Mouse (Mus musculus) adrenal gland, adult (tissue): ENCODE results near the gene Rtn4rl1.

ENCODE experiments used
- DNase-seq, 2 experiments: peaks; one replicate each; pipeline ENCODE4 v3.0.0; 2022 to 2023; ENCODE audit warnings: low spot score in 1 of 2; ENCODE audit not compliant: inconsistent age in 2 of 2

Rtn4rl1 gene

DNA sequence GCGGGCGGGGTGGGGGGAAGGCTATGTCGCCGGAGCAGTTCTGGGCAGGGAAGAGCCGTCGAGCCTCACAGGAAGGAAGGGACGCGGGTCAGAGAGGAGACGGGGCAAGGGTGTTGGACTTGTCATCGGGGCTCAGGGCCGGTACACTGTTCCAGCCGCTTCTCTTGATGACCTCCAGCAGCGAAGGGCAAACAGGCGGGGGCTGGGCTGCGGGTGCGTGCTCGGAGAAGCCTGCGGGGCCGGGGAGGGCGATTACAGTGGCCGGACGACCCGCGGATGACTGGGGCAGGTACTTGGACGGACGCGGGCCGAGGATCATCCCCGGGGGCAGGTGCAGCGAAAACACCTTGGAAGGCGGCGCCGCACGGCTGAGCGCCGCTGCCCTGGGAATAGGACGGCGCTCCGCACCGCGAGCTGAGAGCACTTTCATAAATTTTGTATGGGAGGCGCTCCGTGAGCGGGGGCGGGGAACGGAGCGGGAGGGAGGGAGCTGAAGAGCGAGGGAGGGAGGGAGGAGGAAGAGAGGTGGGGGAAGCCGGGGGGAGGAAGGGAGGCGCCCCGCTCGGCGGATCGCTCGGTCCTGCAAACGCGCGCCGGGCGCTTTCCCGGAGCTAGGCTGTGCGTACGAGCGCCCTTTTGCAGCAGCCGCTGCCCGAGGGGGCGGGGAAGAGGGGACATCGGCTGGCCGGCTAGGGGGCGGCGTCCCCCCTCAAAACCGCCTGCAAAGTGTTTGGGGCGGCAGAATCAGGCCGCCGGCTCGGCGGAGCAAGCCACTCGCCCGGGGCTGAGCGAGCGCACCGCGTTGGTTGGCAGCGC is at the start of gene Rtn4rl1:
Rtn4rl1 (plus strand) TSS at position 528 of the 816 bp plus-strand sequence.
- peak; percentile 91 to 96 for DNase-seq

- DNase-seq, result no peak
These were observed 47.7 kb upstream of the Rtn4rl1 start for GRCm38 (mm10) chr11:75145841-75146240.

DNA sequence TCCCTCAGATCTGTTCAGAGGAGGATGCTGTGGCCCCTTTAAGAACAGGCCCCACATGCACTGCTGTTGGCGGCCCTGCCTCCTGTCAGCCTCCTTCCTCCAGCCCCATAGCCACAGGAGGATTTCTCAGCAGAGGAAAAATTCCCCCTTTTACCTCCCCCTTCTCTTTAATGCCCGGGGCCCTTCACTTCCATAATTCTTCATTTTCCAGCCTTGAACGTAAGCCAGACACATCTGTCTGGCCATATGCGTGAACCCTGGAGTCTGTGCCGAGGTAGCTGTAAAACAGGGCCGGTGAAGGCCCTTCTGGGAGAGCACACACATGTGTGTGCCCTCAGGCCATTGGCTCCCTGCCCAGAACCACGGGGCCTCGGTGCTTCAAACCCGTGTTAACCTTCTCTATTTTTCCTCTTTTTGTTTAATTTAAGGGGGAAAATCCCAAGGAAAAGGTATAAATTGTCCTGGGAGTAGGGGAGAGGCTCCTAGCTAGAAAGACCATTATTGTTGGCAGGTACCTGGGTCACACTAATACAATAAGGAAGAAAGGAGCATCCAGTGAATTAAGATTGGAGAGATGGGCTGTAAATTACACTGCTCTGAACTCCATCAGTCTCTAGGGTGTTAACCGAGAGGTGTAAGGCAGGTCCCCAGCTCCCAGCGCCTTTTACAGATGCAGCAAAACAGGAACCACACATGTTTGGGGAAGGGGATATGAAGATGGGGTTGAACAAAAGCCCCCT is 46.3 kb upstream of the Rtn4rl1 start:
- peak; percentile 50 to 74 for DNase-seq

DNA sequence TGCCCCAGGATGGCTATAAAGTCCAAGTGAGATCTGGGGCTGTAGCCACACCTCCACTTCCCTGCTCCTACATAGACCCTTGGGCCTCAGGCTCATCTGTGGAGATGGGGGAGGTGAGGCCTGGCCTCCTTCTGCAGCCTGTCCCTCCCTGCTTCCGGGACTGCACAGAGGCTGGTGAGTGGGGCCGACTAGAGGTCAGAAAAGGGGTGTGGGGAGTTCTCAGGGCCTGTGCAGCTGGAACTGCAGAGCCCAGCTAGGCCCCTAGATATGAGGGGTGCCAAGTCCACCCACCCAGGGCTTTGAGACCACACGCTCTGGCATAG is 45.8 kb upstream of the Rtn4rl1 start:
- DNase-seq, result peak; percentile 19 to 49

DNA sequence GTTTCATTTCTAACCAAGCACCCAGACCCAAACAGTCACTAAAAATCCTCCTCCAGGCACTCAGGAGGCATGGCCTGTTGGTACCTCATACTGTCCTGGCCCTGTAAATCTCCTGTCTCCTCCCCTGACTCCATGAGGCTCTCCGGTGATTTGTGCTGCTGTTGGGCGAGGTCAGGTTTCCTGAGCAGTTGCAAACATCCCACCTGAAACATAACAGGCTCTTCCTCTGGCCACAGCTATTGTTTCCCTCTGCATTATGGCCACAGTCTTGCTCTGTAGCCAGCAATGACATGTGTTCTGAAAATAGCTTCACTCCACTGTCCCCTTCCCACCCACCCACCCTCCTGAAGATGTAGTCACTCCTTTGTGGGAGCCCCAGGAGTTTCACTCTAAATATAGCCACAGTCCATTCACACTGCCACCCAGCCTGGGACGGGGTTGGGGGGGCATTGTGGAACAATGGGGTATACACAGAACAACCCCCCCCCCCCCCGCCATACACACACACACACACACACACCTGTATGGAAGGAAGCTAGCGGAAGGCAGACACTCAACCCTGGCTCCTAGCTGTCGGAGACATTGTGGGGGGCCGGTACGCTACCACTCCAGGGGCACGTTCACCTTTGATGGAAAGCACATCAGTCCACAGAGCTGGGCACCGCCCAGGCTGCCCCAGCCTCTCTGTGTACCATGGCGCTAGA is 45.1 kb upstream of the Rtn4rl1 start:
- DNase-seq, result no peak

DNA sequence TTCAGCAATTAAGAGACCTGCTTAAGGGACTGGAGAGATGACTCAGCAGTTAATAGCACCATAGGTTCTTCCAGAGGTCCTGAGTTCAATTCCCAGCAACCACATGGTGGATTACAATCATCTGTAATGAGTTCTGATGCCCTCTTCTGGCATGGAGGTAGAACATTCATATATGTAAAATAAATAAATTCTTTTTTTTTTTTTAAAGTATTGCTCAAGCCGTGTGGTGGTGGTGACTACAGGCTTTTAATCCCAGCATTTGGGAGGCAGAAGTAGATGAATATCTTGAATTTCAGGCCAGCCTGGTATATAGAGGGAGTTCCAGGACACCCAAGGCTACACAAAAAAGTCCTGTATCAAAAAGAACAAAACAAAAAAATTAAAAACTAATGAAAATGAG is 43.2 kb upstream of the Rtn4rl1 start:
- DNase-seq, result no peak

- DNase-seq, result peak; percentile 50 to 70
These were observed 40.7 kb upstream of the Rtn4rl1 start for GRCm38 (mm10) chr11:75152603-75153557.

DNA sequence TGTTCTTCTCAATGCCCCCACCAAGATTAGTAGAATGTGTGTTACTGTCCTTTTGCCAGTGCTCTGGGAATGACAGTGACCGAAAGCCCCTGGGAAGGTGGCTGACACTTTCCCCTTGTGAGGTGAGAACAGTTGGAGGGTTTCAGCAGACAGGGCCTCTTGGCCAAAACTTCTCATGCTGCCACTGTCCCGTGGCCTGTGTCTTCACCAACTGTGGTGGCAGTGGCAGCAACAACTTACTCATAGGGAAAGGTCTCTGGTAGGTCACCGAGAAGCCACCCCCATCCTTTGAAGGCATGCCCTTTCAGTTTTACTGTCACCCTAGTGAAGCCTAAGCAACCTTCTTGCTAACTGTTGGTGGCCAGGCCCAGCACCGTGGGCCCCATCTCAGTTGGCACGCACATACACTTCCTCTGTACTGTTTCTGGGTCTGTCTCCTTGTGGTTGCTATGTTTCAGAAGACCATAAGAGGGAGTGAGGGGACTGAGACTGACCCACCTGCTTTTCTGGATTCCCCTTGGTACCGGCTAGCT is 39.5 kb upstream of the Rtn4rl1 start:
- peak in 1 of 2 experiments; percentile 11 for DNase-seq

DNA sequence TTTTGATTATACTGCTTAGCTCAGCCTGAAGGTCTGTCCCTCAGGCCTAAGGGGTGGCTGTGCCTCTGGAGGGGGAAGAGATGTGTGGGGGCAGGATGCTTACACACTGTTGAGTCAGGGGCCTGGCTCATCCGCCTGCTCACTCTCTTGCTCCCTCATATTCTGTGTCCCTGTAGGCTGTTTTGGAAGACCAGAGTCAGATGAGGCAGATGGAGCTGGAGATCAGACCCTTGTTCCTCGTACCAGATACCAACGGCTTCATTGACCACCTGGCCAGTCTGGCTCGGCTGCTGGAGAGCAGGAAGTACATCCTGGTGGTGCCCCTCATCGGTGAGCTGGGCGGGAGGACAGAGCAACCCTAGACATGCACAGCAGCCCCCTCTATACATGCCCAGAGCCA is 37.6 kb upstream of the Rtn4rl1 start:
- no peak for DNase-seq

- no peak for DNase-seq
These were observed 37.2 kb upstream of the Rtn4rl1 start for GRCm38 (mm10) chr11:75156416-75156815.

DNA sequence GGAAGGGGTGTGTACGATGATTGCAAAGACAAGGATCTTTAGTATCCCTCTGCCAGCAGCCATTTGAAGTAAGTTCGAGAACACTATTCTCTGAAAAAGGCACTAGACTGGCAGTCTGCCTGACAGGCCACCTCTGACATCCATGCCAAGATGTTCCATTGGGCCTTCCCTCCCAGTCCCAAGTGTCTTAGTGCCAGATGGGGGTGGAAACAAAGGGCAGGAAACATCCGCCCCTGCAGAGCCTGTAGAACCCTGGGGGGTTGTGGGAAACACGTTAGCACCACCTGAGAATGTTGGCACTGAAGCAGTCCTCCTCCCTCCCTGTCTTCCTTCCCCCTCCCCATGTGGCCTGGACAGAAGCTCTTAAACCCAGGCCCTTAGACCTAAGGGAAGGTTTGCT is 36.5 kb upstream of the Rtn4rl1 start:
- DNase-seq, result peak in 1 of 2 experiments; percentile 20

DNA sequence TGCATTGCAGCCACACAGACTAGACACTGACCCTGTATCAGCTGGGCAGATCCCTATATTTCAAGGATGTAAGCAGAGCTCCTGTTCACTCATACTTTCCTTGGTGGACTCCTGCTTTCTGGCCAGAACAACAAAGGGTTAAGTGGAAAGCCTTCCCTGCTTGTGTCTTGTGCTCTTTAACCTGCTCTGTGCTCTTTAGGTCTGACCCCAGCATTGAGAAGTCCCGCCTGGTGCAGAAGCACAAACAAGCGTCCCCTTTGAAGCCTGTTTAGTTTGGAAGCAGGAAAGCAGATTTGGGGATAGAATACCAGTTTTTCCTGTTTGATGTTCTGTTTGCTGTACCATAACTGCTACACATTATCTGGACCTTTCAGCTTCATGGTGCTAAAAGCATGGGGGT is 35.7 kb upstream of the Rtn4rl1 start:
- DNase-seq, result peak in 1 of 2 experiments; percentile 6

- peak; percentile 9 to 74 for DNase-seq
These were observed 35.2 kb upstream of the Rtn4rl1 start for GRCm38 (mm10) chr11:75158432-75158831.

GRCm38 (mm10) chr11:75159564-75159963 is 34.0 kb upstream of the Rtn4rl1 start:
- peak; percentile 45 to 76 for DNase-seq

GRCm38 (mm10) chr11:75160954-75161353 is 32.6 kb upstream of the Rtn4rl1 start:
- no peak for DNase-seq

GRCm38 (mm10) chr11:75161417-75162008 is 32.1 kb upstream of the Rtn4rl1 start:
- no peak for DNase-seq

DNA sequence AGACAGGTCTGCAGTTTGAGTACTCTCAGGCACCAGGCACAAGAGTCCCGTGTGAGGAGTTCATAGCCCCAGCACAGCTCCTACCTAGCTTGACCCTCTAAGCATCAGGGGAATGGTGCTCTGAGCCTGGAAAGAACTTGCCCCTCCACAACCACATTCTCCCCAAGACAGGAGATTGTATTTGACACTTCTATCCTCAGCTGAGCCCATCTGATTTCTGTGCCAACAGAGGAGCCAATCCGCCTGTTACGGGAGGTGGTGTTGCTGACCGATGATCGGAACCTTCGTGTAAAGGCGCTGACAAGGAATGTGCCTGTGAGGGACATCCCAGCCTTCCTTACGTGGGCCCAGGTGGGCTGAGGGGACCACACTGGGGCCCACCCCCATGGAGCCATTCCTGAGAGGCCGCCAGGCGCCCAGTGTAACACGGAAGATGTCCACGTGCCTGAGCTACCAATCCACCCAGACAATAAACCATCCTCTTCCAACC is 30.9 kb upstream of the Rtn4rl1 start:
- no peak for DNase-seq

- no peak for DNase-seq
These were observed 30.2 kb upstream of the Rtn4rl1 start for GRCm38 (mm10) chr11:75163379-75163778.

DNA sequence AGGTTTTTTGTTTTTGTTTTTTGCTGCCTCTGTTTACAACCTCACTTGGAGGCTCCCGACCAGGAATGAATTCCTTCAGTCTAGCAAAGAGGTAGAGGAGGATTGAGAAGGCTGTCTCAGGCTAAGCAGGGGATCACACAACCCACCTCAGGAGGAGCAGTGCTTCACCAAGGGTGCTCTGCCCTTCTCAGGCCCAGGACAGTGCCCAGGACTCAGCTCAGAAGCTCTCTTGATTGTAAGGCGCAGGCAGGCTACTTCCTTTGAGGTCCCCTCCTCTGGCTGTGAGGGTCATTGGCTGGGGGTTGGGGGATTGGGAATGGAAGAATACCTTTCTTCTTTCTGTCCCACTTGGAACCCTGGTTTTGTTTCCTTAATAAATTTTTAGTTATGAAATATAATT is 29.5 kb upstream of the Rtn4rl1 start:
- no peak for DNase-seq

DNA sequence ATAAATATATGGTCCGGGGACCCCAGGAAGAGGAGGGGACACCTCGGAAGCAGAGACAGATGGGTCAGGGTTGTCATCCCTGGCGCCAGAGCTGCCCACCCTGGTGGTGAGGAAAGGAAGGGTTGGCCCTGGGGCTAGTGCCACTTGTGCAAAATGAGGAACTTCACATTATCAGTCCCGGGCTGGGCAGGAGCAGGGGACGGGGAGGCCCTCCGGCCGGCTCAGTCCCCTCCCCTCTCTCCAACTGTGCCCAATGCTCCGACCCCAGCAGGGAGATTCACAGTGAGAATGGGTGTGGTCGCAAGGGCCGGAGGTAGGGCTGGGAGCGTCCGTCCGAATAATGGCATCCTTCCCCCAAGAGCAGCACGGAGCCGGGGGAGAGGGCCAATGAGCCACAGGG is 28.8 kb upstream of the Rtn4rl1 start:
- no peak for DNase-seq
